Mouse (Mus musculus): Measurements from ENCODE around the gene P3h4. TPM values are rescaled to one million over a fixed set of nuclear protein-coding genes. Genes with fewer than 3 reads are reported as not detected.
"Not testable (repeated sequence)": the region's sequence is repeated elsewhere in the genome, so short reads cannot be mapped to it uniquely, and the experiment has no call there.

Gene P3h4
- polyA plus RNA-seq, 1 experiment from 2014 or later: 21.2 TPM

DNA sequence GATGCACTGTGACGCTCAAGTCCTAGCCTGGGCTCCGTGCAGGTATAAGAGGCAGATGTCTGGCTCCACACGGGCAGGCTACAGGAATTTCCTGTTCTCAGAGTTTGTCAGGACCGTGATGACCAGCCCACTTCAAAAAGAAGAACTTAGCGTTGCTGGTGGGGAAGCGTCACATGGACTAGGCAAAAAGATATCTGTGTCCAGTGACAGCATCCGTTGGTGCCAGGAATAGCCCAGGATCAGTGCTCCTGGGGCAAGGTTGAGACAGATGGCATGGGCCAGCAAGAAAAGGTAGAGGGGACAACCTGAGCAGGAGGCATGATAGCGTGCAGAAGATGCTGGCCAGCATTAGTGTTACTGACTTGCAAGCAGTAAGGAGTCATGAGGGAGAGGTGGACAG is 44.8 kb downstream of the P3h4 start:
- Histone ChIP-seq H3K4me1 (replicated peaks) (no peaks in the 10 kb centered on the region), H3K9me3 (no peaks in the 10 kb centered on the region), H3K4me3 (no peak overlapping the region), H3K36me3 (peaks cover 21% of the 10 kb centered on the region), H3K4me2 (no peak overlapping the region), H3K27ac (replicated peaks) (no peak overlapping the region), H3K27me3 (no peaks in the 10 kb centered on the region), H3K9ac (no peak overlapping the region)
- ATAC-seq (ENCODE audit: low FRiP score, low read depth): no peak
- 85% methylated on average over 8 of the region's 8 CpGs for WGBS

GRCm38 (mm10) chr11:100369145-100369544 is 45.5 kb downstream of the P3h4 start:
- Histone ChIP-seq H3K9ac (no peak overlapping the region), H3K9me3 (no peaks in the 10 kb centered on the region), H3K4me2 (no peak overlapping the region), H3K27ac (replicated peaks) (no peak overlapping the region), H3K36me3 (peaks cover 17% of the 10 kb centered on the region), H3K27me3 (no peaks in the 10 kb centered on the region), H3K4me3 (no peak overlapping the region), H3K4me1 (replicated peaks) (no peaks in the 10 kb centered on the region)
- WGBS: 77% methylated on average over 7 of the region's 7 CpGs
- no peak for ATAC-seq (ENCODE audit: low FRiP score, low read depth)

GRCm38 (mm10) chr11:100362979-100363562 is 51.6 kb downstream of the P3h4 start:
- Histone ChIP-seq H3K27me3 (peaks cover 3% of the 10 kb centered on the region), H3K36me3 (no peaks in the 10 kb centered on the region), H3K9ac (no peak overlapping the region), H3K9me3 (no peaks in the 10 kb centered on the region), H3K4me3 (no peak overlapping the region), H3K4me2 (no peak overlapping the region), H3K4me1 (replicated peaks) (peaks cover 10% of the 10 kb centered on the region; the same call in 1 of the 2 replicates), H3K27ac (replicated peaks) (no peak overlapping the region)
- ATAC-seq (ENCODE audit: low FRiP score, low read depth): peak; percentile 58; the same call in 1 of the 2 replicates
- WGBS: 17% methylated on average over 12 of the region's 12 CpGs

DNA sequence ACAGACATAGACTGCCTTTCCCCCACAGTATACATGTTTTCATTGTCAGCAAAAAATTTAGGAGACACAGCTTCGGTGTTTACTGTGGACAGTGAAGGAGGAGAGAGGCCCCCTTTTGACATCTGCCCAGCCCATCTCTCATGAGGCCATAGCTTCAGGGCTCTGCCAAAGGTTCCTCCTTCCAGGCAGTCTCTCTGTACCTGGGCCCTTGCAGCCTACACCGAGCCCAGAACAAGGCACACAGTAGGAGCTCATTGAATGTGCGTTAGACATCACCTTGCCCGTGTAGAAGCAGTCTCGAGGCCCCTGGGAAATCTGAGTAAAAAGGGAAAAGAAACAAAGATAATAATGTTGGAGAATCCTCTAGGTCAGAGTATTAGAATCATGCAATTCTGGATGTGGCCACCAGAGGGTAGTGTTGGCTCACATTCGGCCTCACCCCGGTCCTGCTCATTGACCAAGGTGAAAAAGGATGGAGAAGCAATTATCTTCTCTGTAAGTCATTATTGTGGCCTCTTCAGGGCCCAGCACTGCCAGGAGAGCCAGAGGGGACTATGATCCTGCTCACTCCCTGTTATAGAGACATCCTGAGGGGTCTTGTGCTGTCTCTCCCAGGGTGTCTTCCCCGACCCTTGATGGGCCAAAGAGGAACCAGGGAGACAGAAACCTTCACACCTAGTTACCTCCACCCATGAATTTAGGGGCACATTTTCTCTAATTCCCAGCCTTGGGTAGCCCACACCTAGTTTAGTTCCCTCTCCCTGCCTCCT is 52.2 kb downstream of the P3h4 start:
- Histone ChIP-seq H3K9me3 (no peaks in the 10 kb centered on the region), H3K36me3 (no peaks in the 10 kb centered on the region), H3K4me3 (no peak overlapping the region), H3K27ac (replicated peaks) (no peak overlapping the region), H3K4me2 (no peak overlapping the region), H3K4me1 (replicated peaks) (peaks cover 10% of the 10 kb centered on the region; the same call in 1 of the 2 replicates), H3K9ac (no peak overlapping the region), H3K27me3 (peaks cover 7% of the 10 kb centered on the region)
- WGBS: 18% methylated on average over 8 of the region's 8 CpGs
- peak; percentile 44 for ATAC-seq (ENCODE audit: low FRiP score, low read depth)

DNA sequence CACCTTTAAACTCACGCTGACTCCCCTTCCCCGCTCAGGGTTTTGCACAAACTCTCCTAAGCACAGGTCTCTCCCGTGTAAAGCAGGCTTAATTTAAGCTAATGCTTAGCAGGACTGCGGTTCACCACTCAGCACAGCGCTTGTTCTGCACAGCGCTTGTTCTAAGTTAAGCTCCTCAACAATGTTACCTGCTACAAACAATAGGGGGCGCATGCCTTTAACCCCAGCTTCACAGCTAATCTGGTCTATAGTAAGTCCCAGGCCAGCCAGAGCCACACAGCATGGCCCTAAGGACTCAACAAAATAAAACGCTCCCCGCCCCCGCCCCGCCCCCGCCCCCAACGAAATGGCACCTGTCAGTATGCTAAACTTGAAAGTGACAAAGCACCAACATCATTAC is 53.6 kb downstream of the P3h4 start:
- not testable (repeated sequence) for H3K4me3 ChIP-seq; H3K27me3 ChIP-seq; ATAC-seq (ENCODE audit: low FRiP score, low read depth); H3K36me3 ChIP-seq; H3K27ac ChIP-seq (replicated peaks); H3K9me3 ChIP-seq; H3K4me2 ChIP-seq; H3K9ac ChIP-seq
- peaks cover 15% of the 10 kb centered on the region for H3K4me1 ChIP-seq (replicated peaks)
- WGBS: no CpG with 5 or more reads among the region's 13 CpGs

GRCm38 (mm10) chr11:100360175-100360574 is 54.5 kb downstream of the P3h4 start:
- no peak for ATAC-seq (ENCODE audit: low FRiP score, low read depth)
- Histone ChIP-seq H3K9ac (no peak overlapping the region), H3K4me3 (no peak overlapping the region), H3K4me2 (no peak overlapping the region), H3K9me3 (no peaks in the 10 kb centered on the region), H3K27ac (replicated peaks) (no peak overlapping the region), H3K4me1 (replicated peaks) (peaks cover 16% of the 10 kb centered on the region), H3K36me3 (no peaks in the 10 kb centered on the region), H3K27me3 (peaks cover 8% of the 10 kb centered on the region)
- 87% methylated on average over 6 of the region's 6 CpGs for WGBS

Small RNA genes within 50 kb of the gene (microRNA-seq; reads per million reads assigned to microRNA genes)
- not detected for gene Gm27374

Other genes with a start within 250 kb of the P3h4 start
- not detected in 2 replicates for gene Krt9, start 221.6 kb downstream of the P3h4 start, polyA plus RNA-seq (2015; fragmentation: Nextera tagmentation; extraction: Ambion mirVana)
- 0.24 and 0.40 TPM in 2 replicates for gene Krt14, start 207.3 kb downstream of the P3h4 start, polyA plus RNA-seq (2015; fragmentation: Nextera tagmentation; extraction: Ambion mirVana)
- gene Krt16, start 165.9 kb downstream of the P3h4 start, polyA plus RNA-seq (2015; fragmentation: Nextera tagmentation; extraction: Ambion mirVana): not detected in 2 replicates
- 0.18 and 0.39 TPM in 2 replicates for gene Krt17, start 153.8 kb downstream of the P3h4 start, polyA plus RNA-seq (2015; fragmentation: Nextera tagmentation; extraction: Ambion mirVana)
- gene Krt42, start 145.0 kb downstream of the P3h4 start, polyA plus RNA-seq (2015; fragmentation: Nextera tagmentation; extraction: Ambion mirVana): not detected in 2 replicates
- 1,215 and 1,231 TPM in 2 replicates for gene Eif1, start 95.0 kb downstream of the P3h4 start, polyA plus RNA-seq (2015; fragmentation: Nextera tagmentation; extraction: Ambion mirVana)
- gene Gast, start 80.4 kb downstream of the P3h4 start, polyA plus RNA-seq (2015; fragmentation: Nextera tagmentation; extraction: Ambion mirVana): 0.38 TPM in 1 of 2 replicates, not detected in the other
- gene Hap1, start 58.7 kb downstream of the P3h4 start, polyA plus RNA-seq (2015; fragmentation: Nextera tagmentation; extraction: Ambion mirVana): 253 and 256 TPM in 2 replicates
- 73.2 and 78.1 TPM in 2 replicates for gene Jup, start 17.1 kb downstream of the P3h4 start, polyA plus RNA-seq (2015; fragmentation: Nextera tagmentation; extraction: Ambion mirVana)
- 26.6 and 27.1 TPM in 2 replicates for gene Fkbp10, start 861 bp upstream of the P3h4 start, polyA plus RNA-seq (2015; fragmentation: Nextera tagmentation; extraction: Ambion mirVana)
- 112 and 114 TPM in 2 replicates for gene Nt5c3b, start 27.0 kb upstream of the P3h4 start, polyA plus RNA-seq (2015; fragmentation: Nextera tagmentation; extraction: Ambion mirVana)
- gene Klhl10, start 27.1 kb upstream of the P3h4 start, polyA plus RNA-seq (2015; fragmentation: Nextera tagmentation; extraction: Ambion mirVana): 0.77 and 1.0 TPM in 2 replicates
- 9.8 and 11.1 TPM in 2 replicates for gene Klhl11, start 57.9 kb upstream of the P3h4 start, polyA plus RNA-seq (2015; fragmentation: Nextera tagmentation; extraction: Ambion mirVana)
- 228 and 230 TPM in 2 replicates for gene Acly, start 113.2 kb upstream of the P3h4 start, polyA plus RNA-seq (2015; fragmentation: Nextera tagmentation; extraction: Ambion mirVana)
- gene Ttc25, start 130.8 kb upstream of the P3h4 start, polyA plus RNA-seq (2015; fragmentation: Nextera tagmentation; extraction: Ambion mirVana): 2.6 and 2.7 TPM in 2 replicates
- 60.1 and 61.3 TPM in 2 replicates for gene Cnp, start 160.1 kb upstream of the P3h4 start, polyA plus RNA-seq (2015; fragmentation: Nextera tagmentation; extraction: Ambion mirVana)
- gene Nkiras2, start 204.4 kb upstream of the P3h4 start, polyA plus RNA-seq (2015; fragmentation: Nextera tagmentation; extraction: Ambion mirVana): 96.2 and 104 TPM in 2 replicates
- gene Dnajc7, start 205.3 kb upstream of the P3h4 start, polyA plus RNA-seq (2015; fragmentation: Nextera tagmentation; extraction: Ambion mirVana): 278 and 296 TPM in 2 replicates